Mouse (Mus musculus): ENCODE measurements around the gene Gng8. TPM values are rescaled to one million over a fixed set of nuclear protein-coding genes. Genes with fewer than 3 reads are reported as not detected.

The Gng8 gene
- polyA plus RNA-seq, 1 experiment from 2014 or later: 4.2 TPM

GRCm38 (mm10) chr7:16893612-16894011 lies 2.0 kb downstream of the Gng8 start:
- Histone ChIP-seq H3K36me3 (no peaks in the 10 kb centered on the region), H3K4me2 (peak overlapping the region; percentile 27; the same call in 1 of the 2 replicates), H3K4me1 (replicated peaks) (peaks cover 31% of the 10 kb centered on the region), H3K27me3 (peaks cover 32% of the 10 kb centered on the region), H3K9me3 (replicated peaks) (no peaks in the 10 kb centered on the region), H3K4me3 (no peak overlapping the region), H3K9ac (no peak overlapping the region), H3K27ac (no peak overlapping the region)
- WGBS: 15% methylated on average over 6 of the region's 6 CpGs
- ATAC-seq (replicated peaks; ENCODE audit: insufficient number of reproducible peaks, insufficient read depth, low FRiP score, low read depth): no peak

GRCm38 (mm10) chr7:16894279-16894678 lies 2.7 kb downstream of the Gng8 start:
- peak overlapping the region; percentile 13; the same call in 1 of the 2 replicates for H3K4me2 ChIP-seq
- no peak for ATAC-seq (replicated peaks; ENCODE audit: insufficient number of reproducible peaks, insufficient read depth, low FRiP score, low read depth)
- 6% methylated on average over 4 of the region's 4 CpGs for WGBS

GRCm38 (mm10) chr7:16895000-16895399 lies 3.4 kb downstream of the Gng8 start:
- peak; percentile 3; the same call in 1 of the 2 replicates for ATAC-seq (replicated peaks; ENCODE audit: insufficient number of reproducible peaks, insufficient read depth, low FRiP score, low read depth)
- peaks cover 37% of the 10 kb centered on the region for H3K27me3 ChIP-seq
- 1% methylated on average over 24 of the region's 24 CpGs for WGBS
- peaks cover 31% of the 10 kb centered on the region for H3K4me1 ChIP-seq (replicated peaks)
- no peak overlapping the region for H3K27ac ChIP-seq
- H3K9ac ChIP-seq: no peak overlapping the region
- H3K4me3 ChIP-seq: peak overlapping the region; percentile 28
- H3K9me3 ChIP-seq (replicated peaks): no peaks in the 10 kb centered on the region
- peak overlapping the region; percentile 56 for H3K4me2 ChIP-seq
- H3K36me3 ChIP-seq: no peaks in the 10 kb centered on the region

More at GRCm38 (mm10) chr7:16894279-16894678, 2.7 kb downstream of the Gng8 start:
- peaks cover 32% of the 10 kb centered on the region for H3K27me3 ChIP-seq
- H3K4me1 ChIP-seq (replicated peaks): peaks cover 31% of the 10 kb centered on the region
- no peak overlapping the region for H3K27ac ChIP-seq
- no peak overlapping the region for H3K9ac ChIP-seq
- no peaks in the 10 kb centered on the region for H3K9me3 ChIP-seq (replicated peaks)
- H3K4me3 ChIP-seq: peak overlapping the region; percentile 28
- no peaks in the 10 kb centered on the region for H3K36me3 ChIP-seq

- peaks cover 42% of the 10 kb centered on the region for H3K27me3 ChIP-seq
- no peaks in the 10 kb centered on the region for H3K9me3 ChIP-seq (replicated peaks)
- H3K4me1 ChIP-seq (replicated peaks): peaks cover 29% of the 10 kb centered on the region
- 31% methylated on average over 10 of the region's 10 CpGs for WGBS
- ATAC-seq (replicated peaks; ENCODE audit: insufficient number of reproducible peaks, insufficient read depth, low FRiP score, low read depth): no peak
- no peak overlapping the region for H3K27ac ChIP-seq
- no peaks in the 10 kb centered on the region for H3K36me3 ChIP-seq
- peak overlapping the region; percentile 56 for H3K4me2 ChIP-seq
- H3K9ac ChIP-seq: no peak overlapping the region
- peak overlapping the region; percentile 28 for H3K4me3 ChIP-seq
These were observed 3.9 kb downstream of the Gng8 start for GRCm38 (mm10) chr7:16895511-16895910.

- no peak overlapping the region for H3K4me2 ChIP-seq
- H3K27ac ChIP-seq: no peak overlapping the region
- H3K27me3 ChIP-seq: peaks cover 43% of the 10 kb centered on the region
- no peak overlapping the region for H3K4me3 ChIP-seq
- peaks cover 11% of the 10 kb centered on the region for H3K4me1 ChIP-seq (replicated peaks)
- H3K9ac ChIP-seq: no peak overlapping the region
- 30% methylated on average over 5 of the region's 5 CpGs for WGBS
- no peaks in the 10 kb centered on the region for H3K36me3 ChIP-seq
- H3K9me3 ChIP-seq (replicated peaks): no peaks in the 10 kb centered on the region
- ATAC-seq (replicated peaks; ENCODE audit: insufficient number of reproducible peaks, insufficient read depth, low FRiP score, low read depth): no peak
These were observed 8.9 kb downstream of the Gng8 start for GRCm38 (mm10) chr7:16900526-16900925.

- Histone ChIP-seq H3K36me3 (no peaks in the 10 kb centered on the region), H3K27ac (no peak overlapping the region), H3K4me2 (no peak overlapping the region), H3K9me3 (replicated peaks) (no peaks in the 10 kb centered on the region), H3K9ac (no peak overlapping the region), H3K27me3 (peaks cover 55% of the 10 kb centered on the region), H3K4me3 (no peak overlapping the region), H3K4me1 (replicated peaks) (peaks cover 40% of the 10 kb centered on the region)
- ATAC-seq (replicated peaks; ENCODE audit: insufficient number of reproducible peaks, insufficient read depth, low FRiP score, low read depth): no peak
- 78% methylated on average over 2 of the region's 2 CpGs for WGBS
These were observed 11.9 kb downstream of the Gng8 start for GRCm38 (mm10) chr7:16903439-16903955.

- 42% methylated on average over 9 of the region's 10 CpGs for WGBS
- H3K4me1 ChIP-seq (replicated peaks): peaks cover 47% of the 10 kb centered on the region
- H3K4me3 ChIP-seq: no peak overlapping the region
- no peaks in the 10 kb centered on the region for H3K9me3 ChIP-seq (replicated peaks)
- no peak overlapping the region for H3K9ac ChIP-seq
- no peak overlapping the region for H3K27ac ChIP-seq
- H3K4me2 ChIP-seq: no peak overlapping the region
- no peaks in the 10 kb centered on the region for H3K36me3 ChIP-seq
- no peak; the same call in 1 of the 2 replicates for ATAC-seq (replicated peaks; ENCODE audit: insufficient number of reproducible peaks, insufficient read depth, low FRiP score, low read depth)
- H3K27me3 ChIP-seq: peaks cover 62% of the 10 kb centered on the region
These were observed 12.6 kb downstream of the Gng8 start for GRCm38 (mm10) chr7:16904120-16904675.

- H3K9ac ChIP-seq: no peak overlapping the region
- no peak for ATAC-seq (replicated peaks; ENCODE audit: insufficient number of reproducible peaks, insufficient read depth, low FRiP score, low read depth)
- no peaks in the 10 kb centered on the region for H3K36me3 ChIP-seq
- H3K4me1 ChIP-seq (replicated peaks): peaks cover 54% of the 10 kb centered on the region
- no peaks in the 10 kb centered on the region for H3K9me3 ChIP-seq (replicated peaks)
- WGBS: 43% methylated on average over 9 of the region's 9 CpGs
- peak overlapping the region; percentile 10 for H3K27ac ChIP-seq
- no peak overlapping the region for H3K4me2 ChIP-seq
- no peak overlapping the region for H3K4me3 ChIP-seq
- peaks cover 62% of the 10 kb centered on the region for H3K27me3 ChIP-seq
These were observed 14.0 kb downstream of the Gng8 start for GRCm38 (mm10) chr7:16905491-16906021.

GRCm38 (mm10) chr7:16906281-16906680 lies 14.7 kb downstream of the Gng8 start, which contains the start of gene Ptgir:
Gene Ptgir (plus strand): TSS chr7:16906490.
- H3K4me2 ChIP-seq: peak within 1 kb of the TSS; percentile 25

GRCm38 (mm10) chr7:16906889-16907559 lies 15.4 kb downstream of the Gng8 start:
- H3K27me3 ChIP-seq: peaks cover 62% of the 10 kb centered on the region
- ATAC-seq (replicated peaks; ENCODE audit: insufficient number of reproducible peaks, insufficient read depth, low FRiP score, low read depth): no peak
- 84% methylated on average over 41 of the region's 41 CpGs for WGBS
- no peaks in the 10 kb centered on the region for H3K36me3 ChIP-seq
- no peak overlapping the region for H3K4me3 ChIP-seq
- no peak overlapping the region for H3K27ac ChIP-seq
- H3K9me3 ChIP-seq (replicated peaks): no peaks in the 10 kb centered on the region
- peak overlapping the region; percentile 25 for H3K4me2 ChIP-seq
- peaks cover 54% of the 10 kb centered on the region for H3K4me1 ChIP-seq (replicated peaks)
- H3K9ac ChIP-seq: no peak overlapping the region

More at GRCm38 (mm10) chr7:16906281-16906680, 14.7 kb downstream of the Gng8 start, which contains the start of gene Ptgir:
- WGBS: 34% methylated on average over 6 of the region's 6 CpGs
- no peak for ATAC-seq (replicated peaks; ENCODE audit: insufficient number of reproducible peaks, insufficient read depth, low FRiP score, low read depth)
- H3K4me1 ChIP-seq (replicated peaks): peaks cover 54% of the 10 kb centered on the region
- H3K27me3 ChIP-seq: peaks cover 63% of the 10 kb centered on the region
- H3K36me3 ChIP-seq: no peaks in the 10 kb centered on the region
- peak within 1 kb of the TSS; percentile 10 for H3K27ac ChIP-seq
- H3K9ac ChIP-seq: no peak within 1 kb of the TSS
- no peaks in the 10 kb centered on the region for H3K9me3 ChIP-seq (replicated peaks)
- no peak within 1 kb of the TSS for H3K4me3 ChIP-seq

GRCm38 (mm10) chr7:16907842-16908241 lies 16.3 kb downstream of the Gng8 start:
- H3K4me3 ChIP-seq: no peak overlapping the region
- H3K27me3 ChIP-seq: peaks cover 54% of the 10 kb centered on the region
- 15% methylated on average over 7 of the region's 7 CpGs for WGBS
- H3K36me3 ChIP-seq: no peaks in the 10 kb centered on the region
- ATAC-seq (replicated peaks; ENCODE audit: insufficient number of reproducible peaks, insufficient read depth, low FRiP score, low read depth): no peak
- no peaks in the 10 kb centered on the region for H3K9me3 ChIP-seq (replicated peaks)
- peak overlapping the region; percentile 25 for H3K4me2 ChIP-seq
- H3K9ac ChIP-seq: no peak overlapping the region; the same call in 1 of the 2 replicates
- peaks cover 54% of the 10 kb centered on the region for H3K4me1 ChIP-seq (replicated peaks)
- H3K27ac ChIP-seq: no peak overlapping the region

Measured in heart, embryonic 15.5 days (tissue).